Mouse (Mus musculus): ENCODE measurements around the gene Klk10.
A peak's percentile ranks its signal among the peaks of the same experiment; 100 is the strongest.

Gene Klk10

DNA sequence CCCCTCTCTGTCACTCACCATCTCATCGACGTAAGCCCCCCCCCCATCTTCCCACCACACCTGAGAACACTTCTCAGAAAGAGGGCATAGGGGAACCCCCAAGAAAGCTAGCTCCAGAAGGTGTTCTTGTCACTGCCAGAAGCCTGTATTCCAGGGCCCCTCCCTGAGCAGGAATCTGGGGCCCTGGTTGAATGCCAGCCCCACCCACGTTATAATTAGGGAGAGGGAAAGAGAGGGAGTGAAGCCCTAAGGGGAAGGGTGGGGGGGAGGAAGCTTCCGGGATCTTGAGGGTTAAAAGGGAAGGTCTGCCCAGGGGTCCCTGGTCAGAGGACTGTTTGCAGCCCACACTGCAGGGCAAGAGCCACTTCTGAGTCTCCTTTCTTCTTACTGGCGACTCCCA, at the start of gene Klk10:
Klk10 (plus strand) TSS at position 290 of the 400 bp plus-strand sequence.
- ATAC-seq (ENCODE audit: low TSS enrichment), result no peak

- ATAC-seq (ENCODE audit: low TSS enrichment), result peak; percentile 47; the same call in 1 of the 2 replicates
Measured at GRCm38 (mm10) chr7:43747788-43748187, 33.0 kb upstream of the Klk10 start.

GRCm38 (mm10) chr7:43752806-43753205, 28.0 kb upstream of the Klk10 start:
- no peak for ATAC-seq (ENCODE audit: low TSS enrichment)

- ATAC-seq (ENCODE audit: low TSS enrichment), result no peak
Measured at GRCm38 (mm10) chr7:43766484-43766883, 14.4 kb upstream of the Klk10 start.

GRCm38 (mm10) chr7:43768597-43768996, 12.2 kb upstream of the Klk10 start, which contains the start of gene Klk12:
Klk12 (plus strand) TSS chr7:43768897.
- no peak for ATAC-seq (ENCODE audit: low TSS enrichment)

DNA sequence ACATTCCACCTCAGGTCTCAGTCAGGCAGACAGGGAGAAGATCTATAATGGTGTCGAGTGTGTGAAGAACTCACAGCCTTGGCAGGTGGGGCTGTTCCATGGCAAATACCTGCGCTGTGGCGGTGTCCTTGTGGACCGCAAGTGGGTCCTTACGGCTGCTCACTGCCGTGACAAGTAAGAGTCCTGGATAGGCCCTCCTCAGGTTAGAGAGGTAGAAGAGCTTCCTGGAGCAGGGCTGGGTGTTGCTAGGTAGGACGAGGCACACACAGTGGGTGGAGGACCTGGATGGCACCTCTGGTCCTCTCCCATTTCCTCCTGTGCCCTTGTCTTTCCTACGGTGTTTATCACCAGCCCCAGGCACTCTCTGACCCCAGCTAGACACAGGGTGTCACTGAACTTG, 11.2 kb upstream of the Klk10 start:
- ATAC-seq (ENCODE audit: low TSS enrichment), result no peak

DNA sequence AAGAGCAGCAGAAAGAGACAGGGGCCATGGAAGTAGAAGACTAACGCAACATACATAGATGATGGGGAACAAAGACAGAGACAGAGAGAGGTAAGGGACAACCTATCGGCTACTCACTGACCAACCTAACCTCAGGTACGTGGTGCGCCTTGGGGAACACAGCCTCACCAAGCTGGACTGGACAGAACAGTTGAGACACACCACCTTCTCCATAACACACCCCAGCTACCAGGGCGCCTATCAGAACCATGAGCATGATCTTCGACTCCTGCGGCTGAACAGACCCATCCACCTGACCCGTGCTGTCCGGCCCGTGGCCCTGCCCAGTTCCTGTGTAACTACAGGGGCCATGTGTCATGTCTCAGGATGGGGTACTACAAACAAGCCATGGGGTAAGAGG, 10.1 kb upstream of the Klk10 start:
- ATAC-seq (ENCODE audit: low TSS enrichment), result no peak

DNA sequence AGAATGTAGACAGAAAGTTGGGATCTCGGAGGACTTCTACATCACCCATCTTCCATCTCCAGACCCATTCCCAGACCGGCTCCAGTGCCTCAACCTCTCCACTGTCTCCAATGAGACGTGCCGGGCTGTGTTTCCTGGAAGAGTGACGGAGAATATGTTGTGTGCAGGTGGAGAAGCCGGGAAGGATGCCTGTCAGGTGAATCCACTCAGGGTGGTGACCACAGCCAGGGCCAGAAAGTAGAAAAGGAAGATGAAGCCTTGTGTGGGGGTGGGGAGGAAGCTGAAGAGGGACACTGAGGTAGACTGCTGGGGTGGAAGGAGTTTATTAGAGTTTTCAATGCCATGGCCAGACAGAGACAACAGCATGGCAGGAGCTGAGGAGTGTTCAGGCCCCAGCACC, 8.9 kb upstream of the Klk10 start:
- no peak for ATAC-seq (ENCODE audit: low TSS enrichment)

- ATAC-seq (ENCODE audit: low TSS enrichment), result no peak
Measured at GRCm38 (mm10) chr7:43772901-43773300, 7.9 kb upstream of the Klk10 start.

GRCm38 (mm10) chr7:43774364-43774763, 6.5 kb upstream of the Klk10 start, which contains the start of gene Klk11:
Klk11 (plus strand) TSS chr7:43774604.
- no peak for ATAC-seq (ENCODE audit: low TSS enrichment)

- ATAC-seq (ENCODE audit: low TSS enrichment), result no peak
Measured at GRCm38 (mm10) chr7:43774802-43775201, 6.0 kb upstream of the Klk10 start.

DNA sequence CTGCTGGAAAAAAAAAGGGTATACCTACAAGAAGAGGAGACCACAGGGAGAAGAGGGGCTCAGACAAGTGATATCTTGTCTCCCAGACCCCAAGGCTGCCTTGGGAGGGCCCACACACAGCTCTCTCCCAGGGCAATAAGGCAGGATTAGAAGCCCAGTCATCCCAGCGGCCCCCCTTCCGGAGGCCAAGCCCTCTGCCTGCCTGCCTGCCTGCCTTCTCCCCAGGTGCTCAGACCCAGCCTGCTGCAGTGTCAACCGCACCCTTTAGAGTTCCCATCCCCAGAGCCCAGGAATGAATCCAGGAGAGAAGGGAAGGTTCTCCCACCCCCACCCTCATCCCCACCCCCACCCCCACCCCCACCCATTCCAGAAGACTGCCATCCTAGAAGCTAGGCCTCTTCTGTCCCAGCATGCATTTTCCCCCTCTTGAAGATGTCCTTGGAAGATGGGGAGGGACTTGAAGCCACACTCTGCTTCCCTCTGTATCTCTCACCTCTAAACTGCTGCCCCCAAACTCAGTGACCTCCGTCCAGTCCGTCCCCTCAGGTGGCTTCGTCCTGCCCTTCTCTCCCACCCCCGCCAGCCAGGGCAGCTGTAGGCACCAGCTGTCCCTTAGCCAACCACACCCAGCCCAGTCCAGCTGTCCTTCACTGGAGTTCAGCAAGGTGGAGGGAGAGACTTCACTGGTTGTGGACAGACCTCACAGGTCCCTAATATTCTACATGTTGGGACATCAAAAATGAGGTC, 5.4 kb upstream of the Klk10 start:
- ATAC-seq (ENCODE audit: low TSS enrichment), result no peak

DNA sequence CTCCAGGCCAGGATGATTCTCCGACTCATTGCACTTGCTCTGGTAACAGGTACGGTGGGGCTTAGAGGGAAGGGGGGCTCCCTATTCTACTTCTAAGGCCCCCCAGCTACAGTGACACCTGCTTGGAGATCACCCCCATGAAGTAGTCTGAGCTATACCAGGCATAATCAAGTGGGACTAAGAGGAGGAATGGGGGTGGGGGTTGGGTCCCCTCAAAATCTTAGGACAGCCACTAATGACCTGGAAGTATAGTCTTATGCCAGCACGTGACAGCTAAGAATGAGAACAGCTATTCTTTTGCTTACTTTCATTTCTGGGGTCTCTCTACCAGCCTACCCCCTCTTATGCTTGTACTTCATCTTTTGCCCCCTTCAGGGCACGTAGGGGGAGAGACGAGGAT, 4.3 kb upstream of the Klk10 start:
- ATAC-seq (ENCODE audit: low TSS enrichment), result no peak

GRCm38 (mm10) chr7:43777423-43777822, 3.4 kb upstream of the Klk10 start:
- ATAC-seq (ENCODE audit: low TSS enrichment), result no peak

GRCm38 (mm10) chr7:43778176-43778970, 2.5 kb upstream of the Klk10 start:
- ATAC-seq (ENCODE audit: low TSS enrichment), result no peak

- no peak for ATAC-seq (ENCODE audit: low TSS enrichment)
Measured at GRCm38 (mm10) chr7:43780241-43780640, 594 bp upstream of the Klk10 start.

- ATAC-seq (ENCODE audit: low TSS enrichment), result no peak
Measured at GRCm38 (mm10) chr7:43781541-43781940, 706 bp downstream of the Klk10 start.

DNA sequence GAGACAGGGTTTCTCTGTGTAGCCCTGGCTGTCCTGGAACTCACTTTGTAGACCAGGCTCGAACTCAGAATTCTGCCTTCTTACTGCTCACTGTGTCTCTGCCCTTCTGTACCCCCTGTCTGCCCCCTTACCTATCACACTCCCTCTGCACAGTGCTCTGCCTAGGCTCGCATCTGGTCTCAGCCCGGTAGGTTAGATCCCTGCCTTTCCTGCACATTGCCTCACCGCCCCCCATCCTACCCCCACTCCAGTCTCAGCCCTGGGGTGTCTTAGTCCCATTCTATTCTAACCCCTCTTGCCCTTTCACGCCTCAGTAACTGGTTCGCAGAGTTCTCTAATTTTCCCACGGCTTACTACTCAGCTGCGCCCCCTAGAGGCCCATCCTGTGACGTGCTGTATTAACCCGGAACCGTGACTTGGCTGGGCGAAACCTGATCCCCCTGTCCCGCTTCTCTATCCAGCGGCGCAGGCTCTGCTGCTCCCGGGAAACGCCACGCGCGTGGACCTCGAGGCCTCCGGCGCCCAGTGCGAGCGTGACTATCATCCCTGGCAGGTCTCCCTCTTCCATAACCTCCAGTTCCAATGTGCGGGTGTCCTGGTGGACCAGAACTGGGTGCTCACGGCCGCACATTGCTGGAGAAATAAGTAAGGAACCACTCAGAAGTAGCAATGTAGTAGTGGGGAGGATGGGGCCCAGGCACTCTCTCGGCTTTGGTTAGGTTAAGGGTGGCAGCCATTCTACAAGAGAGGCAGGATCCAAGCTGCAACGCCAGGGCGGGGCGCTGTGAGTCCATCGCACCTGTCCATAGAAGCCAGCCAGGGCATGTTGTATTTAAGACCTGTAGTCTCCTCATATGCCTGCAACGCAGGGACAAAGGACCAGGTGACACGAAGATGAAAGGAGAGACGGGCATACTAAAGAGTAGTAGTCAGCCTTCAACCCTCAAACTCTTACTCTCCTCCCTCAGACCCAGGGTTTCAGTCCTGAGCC, 1.7 kb downstream of the Klk10 start:
- peak; percentile 72 for ATAC-seq (ENCODE audit: low TSS enrichment)

DNA sequence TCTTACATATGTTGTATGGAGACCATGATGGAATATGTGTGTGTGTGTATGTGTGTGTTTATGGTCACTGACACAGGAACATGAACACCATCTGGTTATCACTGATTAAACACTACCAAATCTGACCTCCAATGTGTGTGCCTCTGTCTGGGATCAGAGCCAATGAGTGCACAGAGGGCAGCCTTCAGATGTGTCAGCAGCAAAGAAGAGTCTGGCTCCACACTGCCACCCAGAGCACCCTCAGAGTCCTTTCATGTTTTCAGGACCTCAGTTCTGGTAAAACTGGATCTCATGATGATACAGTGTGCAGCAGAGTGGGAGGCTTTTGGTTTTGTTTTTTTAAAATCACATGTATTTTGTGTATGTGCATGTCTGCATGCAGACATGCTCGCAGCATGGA, 4.5 kb downstream of the Klk10 start:
- no peak for ATAC-seq (ENCODE audit: low TSS enrichment)

DNA sequence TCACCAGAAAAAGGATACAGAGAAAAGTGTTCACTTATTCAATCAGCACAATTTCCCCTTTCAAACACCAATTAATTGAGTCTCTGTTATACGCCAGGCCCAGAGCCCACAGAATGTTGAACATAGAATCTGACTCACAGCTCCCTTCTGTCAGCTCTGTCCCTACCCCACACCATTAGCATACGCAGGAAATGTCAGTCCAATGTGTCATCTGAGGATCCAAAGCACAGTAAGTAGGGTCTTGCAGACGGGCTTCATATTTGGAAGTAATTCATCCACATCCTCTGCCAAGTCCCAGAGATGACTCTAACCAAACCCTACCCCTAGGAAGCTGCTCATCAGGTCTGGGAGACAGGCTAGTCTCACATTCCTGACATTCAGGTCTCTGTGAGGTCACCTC, 7.3 kb downstream of the Klk10 start:
- no peak; the same call in 1 of the 2 replicates for ATAC-seq (ENCODE audit: low TSS enrichment)

DNA sequence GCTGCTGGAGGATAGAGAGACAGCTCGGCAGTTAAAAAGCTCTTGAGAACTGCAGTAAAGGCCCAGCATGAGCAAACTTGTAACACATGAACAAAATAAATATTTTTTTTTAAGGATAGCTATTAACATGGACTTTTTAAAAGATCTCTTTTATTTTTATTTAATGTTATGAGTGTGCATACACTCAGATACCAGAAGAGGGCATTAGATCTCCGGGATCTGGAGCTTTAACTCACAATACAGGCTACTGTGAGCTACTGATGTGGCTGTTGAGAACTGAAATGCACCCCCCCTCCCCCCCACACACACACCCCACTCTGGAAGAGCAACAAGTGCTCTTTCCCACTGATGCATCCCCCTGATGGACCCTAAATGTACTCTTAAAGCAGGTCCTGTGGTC, 8.5 kb downstream of the Klk10 start:
- ATAC-seq (ENCODE audit: low TSS enrichment), result no peak

DNA sequence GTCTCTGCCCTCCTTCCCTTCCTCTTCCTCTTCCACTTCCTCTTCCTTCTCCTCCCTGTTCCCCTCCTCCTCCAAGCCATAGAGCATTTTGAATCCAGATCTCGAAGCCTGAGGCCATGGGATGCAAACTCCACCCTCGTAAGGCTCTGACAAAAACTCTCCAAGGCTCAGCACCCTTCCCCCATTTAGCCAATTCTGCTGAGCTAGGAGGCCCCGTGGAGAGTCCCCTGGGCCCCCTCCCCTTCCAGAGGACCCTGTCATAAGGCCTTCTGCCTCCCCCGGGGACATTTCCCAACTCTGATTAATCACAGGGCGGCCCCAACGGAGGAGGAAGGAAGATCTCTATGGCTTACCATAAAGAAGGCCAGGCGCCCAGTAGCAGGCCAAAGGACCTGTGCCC, 10.8 kb downstream of the Klk10 start, which contains the start of gene Klk9:
Klk9 (plus strand) TSS at position 301 of the 400 bp plus-strand sequence.
- no peak for ATAC-seq (ENCODE audit: low TSS enrichment)
